Mouse (Mus musculus) lung, embryonic 16.5 days (tissue): ENCODE measurements at regions not wholly inside any gene's neighbourhood (a gene's known extent, or its start where the extent isn't known, plus 50 kb on each side); places are given as distances from the start of the nearest gene placed in this dataset.

ENCODE experiments used
- ATAC-seq: fragments of 200-750 bp; cut with Nextera tagmentation; 2 replicates; pipeline ENCODE4 v1.8.0; 2017; ENCODE audit warnings: low read depth, mild to moderate bottlenecking, moderate library complexity
- H3K27ac ChIP-seq: fragments of 300-500 bp; sonication (generic); 2 replicates; pipeline ENCODE4 v1.5.1; 2014; ENCODE audit warnings: mild to moderate bottlenecking, control low read depth, low read length
- H3K27me3 ChIP-seq: fragments of 300-500 bp; sonication (generic); 2 replicates; pipeline ENCODE4 v1.6.1; 2014; ENCODE audit warnings: low read depth, low read length, mixed read lengths; ENCODE audit not compliant: control insufficient read depth, insufficient read depth
- H3K36me3 ChIP-seq: fragments of 300-500 bp; sonication (generic); 2 replicates; pipeline ENCODE4 v1.6.1; 2014; ENCODE audit warnings: low read length; ENCODE audit not compliant: control insufficient read depth, insufficient read depth
- H3K4me1 ChIP-seq: fragments of 300-500 bp; sonication (generic); replicated peaks from 2 replicates; pipeline ENCODE4 v1.6.1; 2014; ENCODE audit warnings: low read length, mixed read lengths; ENCODE audit not compliant: control insufficient read depth, insufficient read depth
- H3K4me2 ChIP-seq: fragments of 300-500 bp; sonication (generic); 2 replicates; pipeline ENCODE4 v1.6.1; 2014; ENCODE audit warnings: low read depth, low read length, control low read depth
- H3K4me3 ChIP-seq: fragments of 300-500 bp; sonication (generic); 2 replicates; pipeline ENCODE4 v1.5.1; 2014; ENCODE audit warnings: mild to moderate bottlenecking, low read length, control low read depth
- H3K9ac ChIP-seq: fragments of 300-500 bp; sonication (generic); 2 replicates; pipeline ENCODE4 v1.6.1; 2014; ENCODE audit warnings: low read length, control low read depth
- H3K9me3 ChIP-seq: fragments of 300-500 bp; sonication (generic); 2 replicates; pipeline ENCODE4 v1.6.1; 2016; ENCODE audit warnings: low read length; ENCODE audit not compliant: control insufficient read depth
- WGBS: fragments of 180-500 bp; shearing (Covaris S2); extraction: QIAGEN DNeasy Blood & Tissue Kit; methylation state at CpG from one replicate; pipeline ENCODE4 v1.1.7; 2014; 5-methylcytosine and 5-hydroxymethylcytosine counted together

DNA sequence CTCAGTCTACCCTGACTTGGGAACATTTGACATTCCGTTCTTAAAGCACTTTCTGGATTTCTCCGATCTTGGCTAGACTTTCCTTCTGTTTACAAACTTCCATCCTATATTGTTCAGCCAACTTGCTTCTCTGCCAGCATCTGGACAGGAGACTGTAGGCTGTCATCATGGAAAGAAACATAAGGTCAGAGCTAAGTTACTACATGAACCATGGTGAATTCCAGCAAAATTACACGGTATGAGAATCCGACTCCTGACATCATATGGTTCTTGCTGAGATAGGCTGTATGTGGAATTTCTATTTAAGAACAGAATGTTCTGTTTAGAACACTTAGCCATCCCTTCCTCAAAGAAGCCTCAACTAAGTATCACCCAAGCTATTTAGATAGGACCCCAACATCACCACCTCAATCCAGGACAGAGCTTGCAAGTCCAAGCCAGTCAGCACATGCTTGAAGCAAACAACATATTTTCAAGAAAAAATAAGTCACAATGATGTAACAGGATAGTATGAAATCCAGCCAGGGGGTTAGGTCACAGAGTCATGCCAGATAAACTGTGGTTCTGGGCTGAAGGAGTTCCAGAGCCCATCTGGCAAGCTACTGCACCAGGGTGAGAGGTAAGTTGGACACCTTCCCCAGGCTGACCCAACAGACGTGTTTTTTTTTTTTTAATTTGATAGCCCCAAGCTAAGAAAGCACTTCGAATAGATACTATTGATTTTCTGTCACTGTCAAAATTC, 52.9 kb upstream of the Thbs1 start:
- WGBS, result 59% methylated on average over 6 of the region's 6 CpGs
- no peak overlapping the region for H3K9ac ChIP-seq
- H3K27ac ChIP-seq, result peak overlapping the region; percentile 85
- H3K27me3 ChIP-seq, result no peaks in the 10 kb centered on the region
- H3K9me3 ChIP-seq, result no peaks in the 10 kb centered on the region
- H3K36me3 ChIP-seq, result no peaks in the 10 kb centered on the region
- H3K4me3 ChIP-seq, result no peak overlapping the region
- peak; percentile 94 for ATAC-seq
- H3K4me1 ChIP-seq, result peaks cover 3% of the 10 kb centered on the region; the same call in 1 of the 2 replicates
- H3K4me2 ChIP-seq, result no peak overlapping the region

DNA sequence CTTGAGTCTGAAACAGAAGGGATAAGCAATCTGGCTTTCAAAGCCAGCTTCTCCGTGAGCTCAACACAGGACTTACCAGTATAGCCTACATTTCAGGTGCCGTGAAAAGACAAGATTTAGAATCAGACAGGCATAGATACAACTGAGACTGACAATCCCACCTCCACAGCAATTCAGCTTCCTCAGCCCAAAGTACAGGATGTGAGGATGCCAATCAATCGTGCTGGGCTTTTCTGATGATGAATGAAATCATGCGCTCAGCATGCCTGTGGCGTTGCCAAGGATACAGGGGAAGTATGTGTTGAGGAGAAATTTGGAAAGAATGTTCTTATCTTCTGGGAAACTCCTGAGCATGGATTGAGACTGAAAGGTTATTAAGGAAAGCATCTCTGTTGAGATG, 50.4 kb upstream of the Thbs1 start:
- peaks cover 5% of the 10 kb centered on the region; the same call in 1 of the 2 replicates for H3K4me1 ChIP-seq
- no peak overlapping the region for H3K9ac ChIP-seq
- H3K36me3 ChIP-seq, result no peaks in the 10 kb centered on the region
- H3K4me2 ChIP-seq, result no peak overlapping the region
- H3K27me3 ChIP-seq, result no peaks in the 10 kb centered on the region
- no peak for ATAC-seq
- WGBS, result 68% methylated on average over 5 of the region's 5 CpGs
- no peak overlapping the region for H3K4me3 ChIP-seq
- no peak overlapping the region for H3K27ac ChIP-seq
- no peaks in the 10 kb centered on the region for H3K9me3 ChIP-seq
